Mouse (Mus musculus) ES-E14 (cell line): ENCODE measurements around the gene Dlg5.

Source experiments
- MAFK ChIP-seq: IDR thresholded peaks from 2 replicates; pipeline ENCODE4 v1.6.1; 2014; ENCODE audit warnings: mild to moderate bottlenecking, low read depth, low read length, inconsistent platforms; ENCODE audit not compliant: insufficient read depth
- ZC3H11A ChIP-seq: IDR thresholded peaks from 2 replicates; pipeline ENCODE4 v1.6.1; 2012; ENCODE audit warnings: low read depth, mild to moderate bottlenecking, inconsistent platforms, low read length, borderline replicate concordance
- ZNF384 ChIP-seq: IDR thresholded peaks from 2 replicates; pipeline ENCODE4 v1.6.1; 2012; ENCODE audit warnings: low read depth, low read length, inconsistent platforms

- TF ChIP-seq ZC3H11A (no peak), MAFK (no peak), ZNF384 (no peak)
Measured at GRCm38 (mm10) chr14:24093221-24093620, 152.5 kb downstream of the Dlg5 start.
